Mouse (Mus musculus) limb, embryonic 11.5 days (tissue): ENCODE measurements around the gene Pappa. TPM values are rescaled to one million over a fixed set of nuclear protein-coding genes. Genes with fewer than 3 reads are reported as not detected.

Experiments
- ATAC-seq: fragments of 200-750 bp; cut with Nextera tagmentation; 2 replicates; pipeline ENCODE4 v1.8.0; 2017; ENCODE audit warnings: low read depth; ENCODE audit not compliant: insufficient number of reproducible peaks, low FRiP score, low TSS enrichment
- DNase-seq: peaks from one replicate; pipeline ENCODE4 v3.0.0-alpha.2; 2015; ENCODE audit warnings: low spot score
- H3K27ac ChIP-seq: fragments of 300-500 bp; sonication (generic); replicated peaks from 2 replicates; pipeline ENCODE4 v1.5.1; 2014; ENCODE audit warnings: low read depth, mild to moderate bottlenecking, low read length
- H3K27me3 ChIP-seq: fragments of 300-500 bp; sonication (generic); 2 replicates; pipeline ENCODE4 v1.6.1; 2014; ENCODE audit warnings: mild to moderate bottlenecking, low read length, mixed read lengths; ENCODE audit not compliant: control insufficient read depth, insufficient read depth
- H3K36me3 ChIP-seq: fragments of 300-500 bp; sonication (generic); 2 replicates; pipeline ENCODE4 v1.6.1; 2014; ENCODE audit warnings: mild to moderate bottlenecking, low read length, moderate library complexity, mixed read lengths; ENCODE audit not compliant: control insufficient read depth, insufficient read depth
- H3K4me1 ChIP-seq: fragments of 300-500 bp; sonication (generic); 2 replicates; pipeline ENCODE4 v1.6.1; 2014; ENCODE audit warnings: low read length, mixed read lengths; ENCODE audit not compliant: control insufficient read depth, insufficient read depth
- H3K4me2 ChIP-seq: fragments of 300-500 bp; sonication (generic); 2 replicates; pipeline ENCODE4 v1.6.1; 2014; ENCODE audit warnings: low read depth, mild to moderate bottlenecking, moderate library complexity; ENCODE audit not compliant: severe bottlenecking
- H3K4me3 ChIP-seq: fragments of 300-500 bp; sonication (generic); 2 replicates; pipeline ENCODE4 v1.5.1; 2014; ENCODE audit warnings: low read depth, low read length
- H3K9ac ChIP-seq: fragments of 300-500 bp; sonication (generic); 2 replicates; pipeline ENCODE4 v1.6.1; 2014; ENCODE audit warnings: mild to moderate bottlenecking, low read length
- H3K9me3 ChIP-seq: fragments of 300-500 bp; sonication (generic); 2 replicates; pipeline ENCODE4 v1.6.1; 2016; ENCODE audit warnings: low read length; ENCODE audit not compliant: control insufficient read depth
- WGBS: fragments of 180-500 bp; shearing (Covaris S2); extraction: QIAGEN DNeasy Blood & Tissue Kit; methylation state at CpG from one replicate; pipeline ENCODE4 v1.1.7; 2014; 5-methylcytosine and 5-hydroxymethylcytosine counted together
- polyA plus RNA-seq: library from polyadenylated mRNA; unstranded; fragments of >200 nt; fragmentation: Nextera tagmentation; extraction: Ambion mirVana; gene quantifications from 2 replicates; pipeline ENCODE4 v1.2.1, GENCODE M21; 2014

The Pappa gene
- 0.58 and 0.68 TPM in 2 replicates for polyA plus RNA-seq

DNA sequence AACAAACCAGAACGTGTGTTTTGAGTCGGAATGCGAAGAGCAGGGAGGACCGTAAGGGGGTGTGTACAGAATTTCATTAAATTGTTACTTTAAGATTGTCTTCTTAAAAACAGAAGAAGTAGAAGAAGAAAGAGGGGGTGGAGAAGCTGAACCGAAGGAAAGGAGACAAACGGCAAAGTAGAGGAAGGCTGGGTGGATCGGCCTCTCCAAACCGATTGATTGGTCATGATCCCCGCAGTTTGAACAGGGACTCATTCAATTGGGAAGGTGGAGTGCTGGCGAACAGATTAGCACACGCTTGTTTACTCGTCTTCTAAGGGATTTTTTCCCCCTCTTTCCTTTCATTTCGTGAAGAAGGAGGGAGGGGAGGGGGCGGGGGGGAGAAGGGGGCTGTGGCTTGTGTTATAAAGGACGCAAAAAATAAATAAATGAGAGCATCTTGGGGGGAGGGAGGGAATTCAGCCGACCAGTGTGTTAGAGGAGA lies at the start of gene Pappa:
TSS of gene Pappa (plus strand) at position 434 of the 484 bp plus-strand sequence.
- DNase-seq: peak; percentile 41
- no peak for ATAC-seq
- Histone ChIP-seq H3K36me3 (no peaks in the 10 kb centered on the region), H3K9ac (peak within 1 kb of the TSS; percentile 59), H3K4me2 (peak within 1 kb of the TSS; percentile 84), H3K27me3 (peaks cover 6% of the 10 kb centered on the region), H3K9me3 (no peaks in the 10 kb centered on the region), H3K27ac (no peak within 1 kb of the TSS), H3K4me1 (peaks cover 8% of the 10 kb centered on the region; the same call in 1 of the 2 replicates), H3K4me3 (peak within 1 kb of the TSS; percentile 46)
- 2% methylated on average over 15 of the region's 16 CpGs for WGBS

DNA sequence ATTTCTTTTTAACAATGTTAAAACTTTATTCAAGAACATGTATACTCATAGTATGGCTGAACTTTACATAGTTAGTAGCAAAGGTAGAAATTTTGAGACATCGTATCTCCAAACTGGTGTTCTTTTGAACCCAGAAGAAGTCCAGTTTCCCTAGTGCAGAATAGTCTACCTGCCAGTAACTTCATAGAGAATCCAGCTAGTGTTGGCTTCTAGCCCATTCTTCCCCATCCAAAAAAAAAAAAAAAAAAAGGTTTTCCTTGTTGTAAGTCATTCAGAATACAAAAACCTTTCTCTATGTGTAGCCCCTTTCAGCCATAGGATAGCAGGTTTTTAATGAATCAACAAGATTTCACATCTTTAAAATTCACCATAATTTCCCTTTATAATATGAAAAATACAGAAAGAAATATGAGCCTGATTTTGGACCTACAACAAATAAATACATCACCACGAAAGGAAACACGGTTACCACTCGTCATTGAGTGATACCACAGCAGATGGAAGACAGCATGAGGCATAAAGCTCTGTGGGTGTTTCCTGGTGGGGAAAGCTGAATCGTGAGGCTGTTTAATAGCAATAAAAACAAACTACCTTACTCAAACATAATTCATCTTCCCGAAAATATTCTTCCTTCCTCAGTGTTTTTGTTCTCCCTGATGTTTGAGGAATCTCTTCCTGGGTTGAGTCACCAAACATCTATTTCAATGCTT lies 45.9 kb upstream of the Pappa start:
- Histone ChIP-seq H3K36me3 (no peaks in the 10 kb centered on the region), H3K4me3 (no peak overlapping the region), H3K27me3 (no peaks in the 10 kb centered on the region), H3K4me2 (no peak overlapping the region), H3K9me3 (no peaks in the 10 kb centered on the region), H3K4me1 (no peaks in the 10 kb centered on the region), H3K9ac (no peak overlapping the region), H3K27ac (no peak overlapping the region)
- no peak for ATAC-seq
- 92% methylated on average over 6 of the region's 6 CpGs for WGBS
- no peak for DNase-seq

DNA sequence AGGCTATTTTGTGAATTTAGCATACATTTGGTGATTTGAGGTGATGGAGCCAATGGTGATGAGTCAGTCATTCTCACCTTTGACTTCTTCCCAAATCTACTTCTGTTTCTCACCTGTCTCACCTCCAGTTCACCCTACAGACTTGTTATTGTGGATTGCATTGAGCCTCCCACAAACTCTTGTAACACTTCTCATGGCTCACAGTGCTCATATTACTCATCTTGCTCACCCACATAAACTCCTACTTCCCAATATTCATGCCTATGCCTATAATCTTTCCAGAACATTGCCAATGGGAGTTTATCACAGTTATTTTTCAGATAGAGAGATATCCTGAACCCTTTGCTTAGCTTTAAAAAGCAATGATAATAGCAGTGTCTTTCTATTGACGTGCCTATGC lies 37.1 kb upstream of the Pappa start:
- Histone ChIP-seq H3K4me2 (no peak overlapping the region), H3K27ac (no peak overlapping the region), H3K4me3 (no peak overlapping the region), H3K4me1 (no peaks in the 10 kb centered on the region), H3K9ac (no peak overlapping the region), H3K27me3 (no peaks in the 10 kb centered on the region), H3K9me3 (no peaks in the 10 kb centered on the region), H3K36me3 (no peaks in the 10 kb centered on the region)
- 92% methylated on average over 1 of the region's 1 CpGs for WGBS
- DNase-seq (no peak), ATAC-seq (no peak)

DNA sequence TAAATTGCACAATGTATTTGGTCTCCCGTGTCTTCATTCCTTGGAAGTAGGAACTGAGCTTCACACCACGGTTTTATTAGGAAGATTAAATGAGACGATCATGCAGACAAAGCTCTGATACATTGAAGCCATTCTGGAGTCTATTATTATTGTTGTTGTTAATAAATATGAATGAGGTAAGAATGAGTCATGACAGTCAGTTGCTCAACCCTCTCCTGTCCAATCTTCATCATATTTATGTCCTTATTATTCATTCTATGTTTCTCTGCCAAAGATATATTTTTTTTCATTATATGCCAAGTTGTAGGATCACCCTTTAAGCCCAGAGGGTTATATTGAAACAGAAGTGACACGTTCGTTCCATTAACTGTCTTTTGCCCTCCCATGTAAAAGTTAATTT lies 36.4 kb upstream of the Pappa start:
- Histone ChIP-seq H3K4me2 (no peak overlapping the region), H3K9ac (no peak overlapping the region), H3K9me3 (no peaks in the 10 kb centered on the region), H3K4me1 (no peaks in the 10 kb centered on the region), H3K27me3 (no peaks in the 10 kb centered on the region), H3K36me3 (no peaks in the 10 kb centered on the region), H3K27ac (no peak overlapping the region), H3K4me3 (no peak overlapping the region)
- ATAC-seq (no peak), DNase-seq (no peak)
- 90% methylated on average over 5 of the region's 5 CpGs for WGBS

DNA sequence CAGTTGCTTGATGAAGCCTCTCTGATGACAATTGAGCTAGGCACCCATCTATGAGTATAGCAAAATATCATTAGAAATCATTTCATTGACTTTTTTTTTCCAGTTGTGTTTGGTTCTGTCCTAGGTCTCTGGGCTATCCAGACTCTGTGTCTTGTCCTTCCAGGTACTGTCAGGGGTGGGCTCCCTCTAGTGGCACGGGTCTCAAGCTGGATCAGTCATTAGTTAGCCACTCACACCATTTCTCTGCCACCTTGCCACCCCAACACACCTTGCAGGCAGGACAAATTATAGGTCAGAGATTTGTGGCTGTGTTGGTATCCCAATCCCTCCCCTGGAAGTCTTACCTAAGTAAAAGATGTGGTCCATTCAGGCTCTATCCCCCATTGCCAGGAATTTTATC lies 31.8 kb upstream of the Pappa start:
- ATAC-seq (no peak), DNase-seq (no peak)
- Histone ChIP-seq H3K27ac (no peak overlapping the region), H3K9ac (no peak overlapping the region), H3K36me3 (no peaks in the 10 kb centered on the region), H3K4me3 (no peak overlapping the region), H3K4me1 (no peaks in the 10 kb centered on the region), H3K9me3 (no peaks in the 10 kb centered on the region), H3K27me3 (no peaks in the 10 kb centered on the region), H3K4me2 (no peak overlapping the region)
- WGBS: 10% methylated on average over 1 of the region's 1 CpGs

DNA sequence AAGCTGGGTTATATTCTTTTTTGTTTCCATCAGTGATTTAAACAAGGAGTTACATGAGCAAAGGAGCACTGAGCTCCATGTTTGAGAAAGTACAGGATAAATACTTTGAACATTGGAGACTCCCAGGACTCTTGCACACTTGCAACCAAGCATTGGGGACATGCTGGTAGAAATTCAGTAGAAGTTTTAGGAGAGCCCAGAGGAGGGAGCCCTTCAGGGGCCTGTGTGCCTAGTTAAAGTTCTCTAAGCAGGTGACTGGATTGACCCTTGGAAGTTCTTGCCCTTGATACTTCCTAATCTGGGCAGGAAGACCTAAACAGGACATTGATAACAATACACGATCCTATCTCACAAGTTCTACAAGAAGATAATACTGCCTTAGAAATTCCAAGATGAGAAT lies 3.6 kb upstream of the Pappa start:
- no peak overlapping the region for H3K9ac ChIP-seq
- no peak overlapping the region for H3K4me3 ChIP-seq
- no peak overlapping the region for H3K4me2 ChIP-seq
- H3K36me3 ChIP-seq: no peaks in the 10 kb centered on the region
- DNase-seq (no peak), ATAC-seq (no peak)
- H3K27ac ChIP-seq: no peak overlapping the region
- WGBS: 78% methylated on average over 1 of the region's 1 CpGs
- peaks cover 2% of the 10 kb centered on the region; the same call in 1 of the 2 replicates for H3K4me1 ChIP-seq
- H3K9me3 ChIP-seq: no peaks in the 10 kb centered on the region
- H3K27me3 ChIP-seq: peaks cover 6% of the 10 kb centered on the region

DNA sequence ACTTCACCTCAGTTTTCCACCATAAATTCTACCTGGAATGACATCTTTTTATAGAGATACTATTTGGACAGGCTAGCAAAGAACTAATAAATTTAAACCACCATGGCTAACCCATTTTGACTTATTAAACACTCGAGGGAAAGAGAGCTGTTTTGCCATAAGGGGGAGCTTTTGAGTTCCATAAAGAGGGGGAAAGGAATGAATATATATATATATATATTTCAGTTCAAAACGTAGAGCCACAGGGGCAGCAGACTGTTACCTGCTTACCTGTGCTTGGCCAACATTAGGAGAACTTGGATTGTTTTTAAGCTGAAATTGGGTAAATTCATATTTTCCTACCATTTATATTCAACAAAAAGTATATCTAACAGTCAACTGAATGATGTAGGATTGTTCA lies 1.1 kb upstream of the Pappa start:
- WGBS: 0% methylated on average over 2 of the region's 2 CpGs
- DNase-seq (no peak), ATAC-seq (no peak)
- Histone ChIP-seq H3K36me3 (no peaks in the 10 kb centered on the region), H3K27me3 (peaks cover 6% of the 10 kb centered on the region), H3K27ac (no peak overlapping the region), H3K4me1 (peaks cover 8% of the 10 kb centered on the region; the same call in 1 of the 2 replicates), H3K9me3 (no peaks in the 10 kb centered on the region), H3K4me3 (no peak overlapping the region), H3K9ac (no peak overlapping the region), H3K4me2 (no peak overlapping the region)

DNA sequence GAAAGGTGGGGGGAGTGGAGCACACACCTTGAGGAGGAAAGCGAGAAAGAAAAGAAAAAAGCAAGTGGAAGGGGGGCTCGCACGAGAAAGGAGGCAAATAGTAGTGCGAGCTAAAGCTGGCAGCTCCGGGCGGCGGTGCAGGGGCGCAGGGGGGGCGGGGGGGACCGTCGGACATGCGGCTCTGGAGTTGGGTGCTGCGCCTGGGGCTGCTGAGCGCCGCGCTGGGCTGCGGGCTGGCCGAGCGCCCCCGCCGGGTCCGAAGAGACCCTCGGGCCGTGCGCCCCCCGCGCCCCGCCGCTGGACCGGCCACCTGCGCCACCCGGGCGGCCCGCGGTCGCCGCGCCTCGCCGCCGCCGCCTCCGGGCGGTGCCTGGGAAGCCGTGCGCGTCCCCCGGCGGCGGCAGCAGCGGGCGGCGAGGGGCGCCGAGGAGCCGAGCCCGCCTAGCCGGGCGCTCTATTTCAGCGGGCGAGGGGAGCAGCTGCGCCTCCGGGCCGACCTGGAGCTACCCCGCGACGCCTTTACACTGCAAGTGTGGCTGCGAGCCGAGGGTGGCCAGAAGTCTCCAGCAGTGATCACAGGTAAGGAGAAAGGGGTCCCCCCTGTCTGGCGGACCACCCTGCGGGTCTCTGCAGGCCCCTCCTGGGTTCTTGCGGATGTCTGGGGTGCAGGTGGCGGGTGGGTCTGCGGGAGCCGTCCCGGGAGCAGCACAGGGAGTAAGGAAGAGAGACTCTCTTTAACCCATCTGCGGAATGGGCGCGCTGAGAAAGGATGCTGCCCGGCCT lies 586 bp downstream of the Pappa start:
- peak; percentile 61 for DNase-seq
- H3K9ac ChIP-seq: peak overlapping the region; percentile 59
- H3K9me3 ChIP-seq: no peaks in the 10 kb centered on the region
- H3K4me2 ChIP-seq: peak overlapping the region; percentile 84
- WGBS: 1% methylated on average over 68 of the region's 80 CpGs
- peaks cover 6% of the 10 kb centered on the region for H3K27me3 ChIP-seq
- H3K4me3 ChIP-seq: peak overlapping the region; percentile 46
- H3K36me3 ChIP-seq: no peaks in the 10 kb centered on the region
- no peak overlapping the region for H3K27ac ChIP-seq
- peaks cover 8% of the 10 kb centered on the region; the same call in 1 of the 2 replicates for H3K4me1 ChIP-seq
- peak; percentile 19; the same call in 1 of the 2 replicates for ATAC-seq
